Mouse (Mus musculus) sigmoid colon, adult 10 weeks (tissue): Measurements from ENCODE around the gene Rc3h2. TPM values are rescaled to one million over a fixed set of nuclear protein-coding genes. Genes with fewer than 3 reads are reported as not detected.

Experiments
- polyA plus RNA-seq: library from polyadenylated mRNA; stranded (reverse); fragments of 350-450 nt; fragmentation: Illumina TruSeq; extraction: RNeasy Lipid Tissue Mini Kit (QIAGEN cat#74804); gene quantifications from one replicate; pipeline ENCODE4 v1.2.3, GENCODE M21; 2014; ENCODE audit warnings: low read depth, low replicate concordance

Rc3h2 gene
- 60.8 TPM for polyA plus RNA-seq

GRCm38 (mm10) chr2:37422306-37423304 lies at the start of gene Rc3h2:
TSS of gene Rc3h2 (minus strand) at chr2:37422903.

GRCm38 (mm10) chr2:37442611-37443591 lies 20.2 kb upstream of the Rc3h2 start, which contains the start of the genes Zbtb26, Zbtb6 and Rabgap1:
TSS of gene Zbtb26 (minus strand) at chr2:37443135.
TSS of gene Zbtb6 (minus strand) at chr2:37443171.
TSS of gene Rabgap1 (plus strand) at chr2:37443279.

GRCm38 (mm10) chr2:37358633-37359540 lies 63.8 kb downstream of the Rc3h2 start, which contains the start of gene Pdcl:
TSS of gene Pdcl (minus strand) at chr2:37359332.

GRCm38 (mm10) chr2:37326215-37326614 lies 96.5 kb downstream of the Rc3h2 start, which contains the start of gene Olfr368:
TSS of gene Olfr368 (plus strand) at chr2:37326515.

Other genes starting within 250 kb of the Rc3h2 start
- gene Olfr365, start 234.7 kb downstream of the Rc3h2 start, polyA plus RNA-seq: not detected
- not detected for gene Olfr366, start 211.3 kb downstream of the Rc3h2 start, polyA plus RNA-seq
- not detected for gene Olfr368, start 96.4 kb downstream of the Rc3h2 start, polyA plus RNA-seq
- 98.2 TPM for gene Pdcl, start 63.6 kb downstream of the Rc3h2 start, polyA plus RNA-seq
- gene Zbtb26, start 20.2 kb upstream of the Rc3h2 start, polyA plus RNA-seq: 26.0 TPM
- gene Zbtb6, start 20.3 kb upstream of the Rc3h2 start, polyA plus RNA-seq: 62.8 TPM
- 44.6 TPM for gene Rabgap1, start 20.4 kb upstream of the Rc3h2 start, polyA plus RNA-seq
- 0.54 TPM for gene Gpr21, start 93.4 kb upstream of the Rc3h2 start, polyA plus RNA-seq